Mouse (Mus musculus) spleen, embryonic (tissue): ENCODE data around the gene Ceacam1.

ENCODE experiments used
- CTCF ChIA-PET: fragments of 350-600 bp; sonication (Branson Sonifier 250); formaldehyde crosslinking; loops from one replicate; lab custom pipeline; 2022; lab: Charles Lee

Ceacam1 gene

DNA sequence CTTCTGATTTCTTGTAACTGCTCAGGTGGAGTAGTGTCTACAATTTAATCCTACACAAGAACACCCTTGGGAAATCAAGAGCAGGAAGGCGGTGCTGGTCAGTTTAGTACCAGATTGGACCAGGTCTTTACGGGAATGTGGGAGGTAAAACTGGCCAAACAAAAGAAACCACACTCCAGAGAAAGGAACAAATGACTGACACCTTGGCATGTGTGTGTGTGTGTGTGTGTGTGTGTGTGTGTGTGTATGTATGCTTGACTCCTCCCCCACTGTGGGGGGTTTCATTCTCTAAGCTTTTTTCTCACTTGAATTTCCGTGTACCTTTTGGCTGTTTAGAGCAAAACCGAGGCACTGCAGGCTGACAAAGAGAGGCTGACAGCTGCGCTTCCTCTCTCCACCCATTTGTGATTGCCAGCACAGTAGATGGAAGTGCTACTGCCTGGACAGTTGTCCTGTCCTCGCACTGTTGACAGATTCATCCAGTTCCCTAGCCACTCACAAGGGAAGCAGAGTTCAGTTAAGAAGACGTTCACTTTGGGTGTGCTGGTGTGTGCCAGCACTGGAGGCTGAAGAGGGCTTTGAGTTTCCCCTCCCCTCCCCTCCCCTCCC, 64.5 kb downstream of the Ceacam1 start, which contains the start of gene Cxcl17:
TSS of gene Cxcl17 (minus strand) at position 54 of the 609 bp plus-strand sequence.
- CTCF ChIA-PET, result interaction anchor here (0.6 kb wide), 1 partner anchor 10 kb away, joined by 3 read pairs; no protein-coding TSS in a partner anchor

GRCm38 (mm10) chr7:25411861-25412260, 65.5 kb downstream of the Ceacam1 start:
- CTCF ChIA-PET, result no interaction called here
